8 mouse cellular contexts compared by ENCODE assay signal in the genomic region with DNA sequence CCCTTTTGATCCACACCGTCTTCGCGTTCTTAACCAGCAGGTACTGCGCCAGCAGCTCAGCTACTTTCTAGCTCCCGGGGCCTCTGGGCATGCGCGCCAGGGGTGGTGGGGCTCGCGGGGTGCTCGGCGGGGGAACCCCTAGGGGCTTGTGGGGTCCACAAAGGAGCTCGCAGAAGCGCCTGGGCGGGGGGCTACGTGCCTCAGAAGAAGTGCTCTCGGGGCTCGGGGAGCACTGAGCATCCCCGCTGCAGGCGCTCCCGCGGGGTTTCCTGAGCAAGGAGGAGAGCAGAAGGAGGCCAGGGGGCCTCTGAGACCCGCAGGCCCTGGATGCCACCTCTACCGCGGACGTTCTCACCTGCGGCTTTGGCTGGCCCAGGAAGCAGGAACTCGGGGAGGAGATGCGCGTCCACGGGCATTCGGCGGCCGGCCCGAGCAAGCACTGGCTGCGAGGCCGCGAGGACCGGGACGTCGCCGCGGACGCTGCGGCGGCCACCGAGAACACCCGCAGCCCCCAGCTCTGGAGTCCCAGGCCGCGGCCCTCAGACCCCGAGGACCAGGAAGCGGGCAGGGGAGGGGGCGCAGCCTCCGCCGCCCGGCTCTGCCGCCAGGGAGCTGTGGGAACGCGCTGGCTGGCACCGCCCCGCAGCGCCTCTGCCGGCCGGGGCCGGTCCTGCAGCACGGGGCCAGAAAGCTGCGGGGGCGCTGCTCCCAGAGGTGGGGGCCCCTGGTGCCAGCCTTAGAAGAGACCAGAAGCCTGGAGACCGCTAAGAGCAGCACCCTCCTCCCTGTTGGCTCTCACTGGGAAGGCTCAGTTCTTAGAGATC. TPM values are rescaled to one million over a fixed set of nuclear protein-coding genes. Genes with fewer than 3 reads are reported as not detected.
DNase-seq lines count a peak whose midpoint lies in the region; ATAC-seq lines count a peak whose summit lies in the region.

No protein-coding gene starts in this region.

- 19% methylated on average over 60 of the region's 68 CpGs for WGBS in heart, embryonic 15.5 days
- 21% methylated on average over 59 of the region's 68 CpGs for WGBS in liver, embryonic 15.5 days (ENCODE audit: insufficient replicate concordance)

- H3K4me1 ChIP-seq in heart, embryonic 15.5 days (replicated peaks), result 0 out of 2 replicates have a peak, but pooled peaks cover 2% of the 10 kb centered on the region
- no peaks in the 10 kb centered on the region for H3K4me1 ChIP-seq in liver, embryonic 15.5 days (replicated peaks)

- peak overlapping the region; percentile 85 for H3K4me2 ChIP-seq in heart, embryonic 15.5 days
- peak overlapping the region; percentile 50 for H3K4me2 ChIP-seq in liver, embryonic 15.5 days

- H3K27ac ChIP-seq in heart, embryonic 15.5 days, result no peak overlapping the region
- H3K27ac ChIP-seq in liver, embryonic 15.5 days (replicated peaks), result no peak overlapping the region

- peaks cover 30% of the 10 kb centered on the region for H3K27me3 ChIP-seq in heart, embryonic 15.5 days
- H3K27me3 ChIP-seq in liver, embryonic 15.5 days, result peaks cover 26% of the 10 kb centered on the region

- peak; percentile 35; the same call in 1 of the 2 replicates for ATAC-seq in heart, embryonic 15.5 days (replicated peaks; ENCODE audit: insufficient number of reproducible peaks, insufficient read depth, low FRiP score, low read depth)
- no peak for ATAC-seq in liver, embryonic 15.5 days (ENCODE audit: insufficient read depth)
- ATAC-seq in erythroid progenitor cell, adult 5-6 weeks (replicated peaks; ENCODE audit: low FRiP score, poor library complexity, severe bottlenecking), result no peak

- peak overlapping the region; percentile 46 for H3K9ac ChIP-seq in heart, embryonic 15.5 days
- H3K9ac ChIP-seq in liver, embryonic 15.5 days, result no peak overlapping the region

- no peaks in the 10 kb centered on the region for H3K9me3 ChIP-seq in heart, embryonic 15.5 days (replicated peaks)
- H3K9me3 ChIP-seq in liver, embryonic 15.5 days (replicated peaks), result no peaks in the 10 kb centered on the region

- peak overlapping the region; percentile 56 for H3K4me3 ChIP-seq in heart, embryonic 15.5 days
- H3K4me3 ChIP-seq in liver, embryonic 15.5 days (replicated peaks), result peak overlapping the region; percentile 39

- no peaks in the 10 kb centered on the region for H3K36me3 ChIP-seq in heart, embryonic 15.5 days
- H3K36me3 ChIP-seq in liver, embryonic 15.5 days (replicated peaks), result no peaks in the 10 kb centered on the region

- DNase-seq in spleen, postnatal 10 days (ENCODE audit: low spot score in 2 of 2), result peak; percentile 8 to 23
- DNase-seq in spleen, postnatal 4 days (ENCODE audit: low spot score in 2 of 2), result no peak
- peak; percentile 71 for DNase-seq in embryo, embryonic 11 days
- DNase-seq in kidney, postnatal 36 days, result peak; percentile 4 to 65
- peak; percentile 38 for DNase-seq in ovary, postnatal 36 days (ENCODE audit: low spot score)

RNA-seq across cellular contexts. Expression of a gene that starts 5.6 kb away (rescaled TPM):
- polyA plus RNA-seq in heart, embryonic 15.5 days (2015; fragmentation: Nextera tagmentation; extraction: Ambion mirVana), result not detected in 2 replicates
- not detected in 2 replicates for polyA plus RNA-seq in liver, embryonic 15.5 days (2015; fragmentation: Nextera tagmentation; extraction: Ambion mirVana)
- not detected in 2 replicates for total RNA-seq in erythroid progenitor cell, adult 5-6 weeks (2015; ENCODE audit: low replicate concordance)
- total RNA-seq in erythroid progenitor cell, adult 5-6 weeks (2017; ENCODE audit: low replicate concordance), result not detected in 2 replicates

RNA-seq across cellular contexts. Expression of a gene that starts 25.1 kb away (rescaled TPM):
- not detected in 2 replicates for polyA plus RNA-seq in heart, embryonic 15.5 days (2015; fragmentation: Nextera tagmentation; extraction: Ambion mirVana)
- not detected in 2 replicates for polyA plus RNA-seq in liver, embryonic 15.5 days (2015; fragmentation: Nextera tagmentation; extraction: Ambion mirVana)
- not detected in 2 replicates for total RNA-seq in erythroid progenitor cell, adult 5-6 weeks (2015; ENCODE audit: low replicate concordance)
- not detected in 2 replicates for total RNA-seq in erythroid progenitor cell, adult 5-6 weeks (2017; ENCODE audit: low replicate concordance)

RNA-seq across cellular contexts. Expression of a gene that starts 25.3 kb away (rescaled TPM):
- polyA plus RNA-seq in heart, embryonic 15.5 days (2015; fragmentation: Nextera tagmentation; extraction: Ambion mirVana), result 0.33 and 0.66 TPM in 2 replicates
- not detected in 2 replicates for polyA plus RNA-seq in liver, embryonic 15.5 days (2015; fragmentation: Nextera tagmentation; extraction: Ambion mirVana)
- not detected in 2 replicates for total RNA-seq in erythroid progenitor cell, adult 5-6 weeks (2015; ENCODE audit: low replicate concordance)
- total RNA-seq in erythroid progenitor cell, adult 5-6 weeks (2017; ENCODE audit: low replicate concordance), result not detected in 2 replicates

Comparison
In these comparisons a context has a peak if more than half of its experiments do, and no peak if none do; other contexts are left out.
1. DNase-seq: peak in spleen, postnatal 10 days (2 of 2), embryo, embryonic 11 days (single experiment), kidney, postnatal 36 days (2 of 2) and ovary, postnatal 36 days (single experiment); none in spleen, postnatal 4 days (0 of 2).